Mouse (Mus musculus) liver, postnatal 0 days (tissue): ENCODE measurements around the gene Tgfbrap1. TPM values are rescaled to one million over a fixed set of nuclear protein-coding genes. Genes with fewer than 3 reads are reported as not detected.

ENCODE experiments used
- ATAC-seq: fragments of 200-750 bp; cut with Nextera tagmentation; 2 replicates; pipeline ENCODE4 v1.8.0; 2017; ENCODE audit warnings: mild to moderate bottlenecking, moderate library complexity
- DNase-seq: peaks from one replicate; pipeline ENCODE4 v3.0.0-alpha.2; 2016
- H3K27ac ChIP-seq: fragments of 300-500 bp; sonication (generic); 2 replicates; pipeline ENCODE4 v1.5.1; 2014; ENCODE audit warnings: antibody characterized with exemption, moderate library complexity, mild to moderate bottlenecking, low read depth
- H3K27me3 ChIP-seq: fragments of 300-500 bp; sonication (generic); 2 replicates; pipeline ENCODE4 v1.6.1; 2014; ENCODE audit warnings: low read length, control low read depth, mixed read lengths; ENCODE audit not compliant: insufficient read depth
- H3K36me3 ChIP-seq: fragments of 300-500 bp; sonication (generic); replicated peaks from 2 replicates; pipeline ENCODE4 v1.6.1; 2014; ENCODE audit warnings: mild to moderate bottlenecking, control low read depth, low read length, moderate library complexity, mixed read lengths; ENCODE audit not compliant: insufficient read depth
- H3K4me1 ChIP-seq: fragments of 300-500 bp; sonication (generic); 2 replicates; pipeline ENCODE4 v1.6.1; 2014; ENCODE audit warnings: antibody characterized with exemption, mild to moderate bottlenecking, control low read depth; ENCODE audit not compliant: insufficient read depth
- H3K4me2 ChIP-seq: fragments of 300-500 bp; sonication (generic); 2 replicates; pipeline ENCODE4 v1.6.1; 2014; ENCODE audit warnings: low read depth, mild to moderate bottlenecking, low read length, moderate library complexity, mixed read lengths
- H3K4me3 ChIP-seq: fragments of 300-500 bp; sonication (generic); 2 replicates; pipeline ENCODE4 v1.5.1; 2014; ENCODE audit warnings: low read depth, low read length
- H3K9ac ChIP-seq: fragments of 300-500 bp; sonication (generic); replicated peaks from 2 replicates; pipeline ENCODE4 v1.6.1; 2014; ENCODE audit warnings: mild to moderate bottlenecking, moderate library complexity
- H3K9me3 ChIP-seq: fragments of 300-500 bp; sonication (generic); 2 replicates; pipeline ENCODE4 v1.6.1; 2016; ENCODE audit warnings: mild to moderate bottlenecking, control low read depth, low read length, mixed read lengths
- CTCF ChIP-seq: sonication (generic); IDR thresholded peaks from 2 replicates; pipeline ENCODE4 v1.5.1; 2016; ENCODE audit warnings: antibody characterized with exemption, low read depth
- EP300 ChIP-seq: IDR thresholded peaks from 2 replicates; pipeline ENCODE4 v1.6.1; 2016; ENCODE audit warnings: antibody characterized with exemption, low read depth, mild to moderate bottlenecking
- WGBS: fragments of 180-500 bp; shearing (Covaris S2); extraction: QIAGEN DNeasy Blood & Tissue Kit; methylation state at CpG from one replicate; pipeline ENCODE4 v1.1.7; 2014; ENCODE audit not compliant: insufficient replicate concordance; 5-methylcytosine and 5-hydroxymethylcytosine counted together
- polyA plus RNA-seq: library from polyadenylated mRNA; unstranded; fragments of >200 nt; fragmentation: Nextera tagmentation; extraction: Ambion mirVana; gene quantifications from 2 replicates; pipeline ENCODE4 v1.2.1, GENCODE M21; 2015

Gene Tgfbrap1
- polyA plus RNA-seq, 1 experiment from 2014 or later = 2.6 TPM

DNA sequence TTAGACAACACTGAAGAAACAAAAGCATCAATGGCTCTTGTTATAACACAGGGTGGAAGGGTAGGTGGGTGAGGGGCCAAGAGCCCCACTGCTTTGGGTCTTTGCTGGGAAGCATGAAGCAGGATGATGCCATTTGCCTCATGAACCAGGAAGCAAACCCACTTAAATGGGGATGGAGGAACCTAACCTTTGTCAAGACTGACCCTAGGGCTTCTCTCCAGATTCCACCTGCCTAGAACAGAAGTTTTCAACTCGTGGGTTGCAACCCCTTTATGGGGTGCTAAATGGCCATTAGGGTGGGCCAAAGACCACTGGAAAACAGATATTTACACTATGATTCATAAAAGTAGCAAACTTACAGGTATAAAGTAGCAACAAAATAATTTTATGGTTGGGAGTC is 25.9 kb downstream of the Tgfbrap1 start:
- no peak for ATAC-seq
- Histone ChIP-seq H3K9ac (no peak overlapping the region), H3K27me3 (no peaks in the 10 kb centered on the region), H3K4me3 (no peak overlapping the region), H3K9me3 (no peaks in the 10 kb centered on the region), H3K36me3 (peaks cover 28% of the 10 kb centered on the region), H3K4me2 (no peak overlapping the region), H3K4me1 (no peaks in the 10 kb centered on the region), H3K27ac (no peak overlapping the region)
- TF ChIP-seq EP300 = no peak
- no peak for TF ChIP-seq CTCF
- no peak for DNase-seq
- WGBS = 52% methylated on average over 1 of the region's 1 CpGs

DNA sequence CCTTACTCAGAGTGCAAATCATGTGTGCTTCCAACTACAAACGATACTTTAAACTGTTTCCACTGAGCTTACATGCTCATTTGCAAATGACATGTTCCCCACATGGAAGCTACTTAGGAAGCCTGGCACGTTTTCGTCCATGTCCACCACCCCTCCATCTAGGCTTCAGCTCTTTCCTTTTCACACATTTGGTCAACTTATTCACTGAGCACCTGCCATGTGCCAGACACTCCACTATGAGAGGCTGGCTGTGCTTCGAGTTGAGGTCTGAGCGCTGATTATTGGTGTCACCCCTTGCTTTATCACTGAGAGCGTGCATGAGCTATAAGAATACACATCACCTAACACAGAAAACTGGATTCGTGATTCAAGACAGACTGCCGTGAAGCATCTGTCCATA is 26.4 kb downstream of the Tgfbrap1 start:
- no peaks in the 10 kb centered on the region for H3K9me3 ChIP-seq
- no peak overlapping the region for H3K9ac ChIP-seq
- no peaks in the 10 kb centered on the region for H3K4me1 ChIP-seq
- no peak overlapping the region for H3K4me3 ChIP-seq
- WGBS = 85% methylated on average over 8 of the region's 8 CpGs
- H3K27ac ChIP-seq = no peak overlapping the region
- ATAC-seq (no peak), DNase-seq (no peak)
- peaks cover 32% of the 10 kb centered on the region for H3K36me3 ChIP-seq
- no peaks in the 10 kb centered on the region for H3K27me3 ChIP-seq
- H3K4me2 ChIP-seq = no peak overlapping the region
- TF ChIP-seq CTCF = no peak
- no peak for TF ChIP-seq EP300

DNA sequence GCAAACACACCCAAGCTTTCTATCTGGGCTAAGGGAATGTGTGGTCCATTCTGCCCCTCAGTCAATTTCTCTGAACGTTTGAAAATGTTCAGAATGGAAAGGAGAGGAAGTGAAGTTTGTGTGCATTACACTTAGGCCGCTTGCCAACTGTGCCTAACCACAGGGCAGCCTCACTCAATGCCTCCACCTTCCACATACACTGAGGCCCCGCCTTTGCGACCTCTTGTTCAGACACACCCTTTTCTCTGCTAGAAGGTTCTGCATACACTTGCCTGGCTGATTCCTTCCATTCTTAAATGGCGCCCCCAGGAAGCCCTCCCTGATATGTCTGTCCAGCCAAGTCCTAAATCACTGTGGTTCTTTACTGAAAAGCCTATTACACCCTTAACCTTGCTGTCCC is 27.7 kb downstream of the Tgfbrap1 start:
- H3K27me3 ChIP-seq = no peaks in the 10 kb centered on the region
- ATAC-seq = no peak
- 42% methylated on average over 5 of the region's 5 CpGs for WGBS

DNA sequence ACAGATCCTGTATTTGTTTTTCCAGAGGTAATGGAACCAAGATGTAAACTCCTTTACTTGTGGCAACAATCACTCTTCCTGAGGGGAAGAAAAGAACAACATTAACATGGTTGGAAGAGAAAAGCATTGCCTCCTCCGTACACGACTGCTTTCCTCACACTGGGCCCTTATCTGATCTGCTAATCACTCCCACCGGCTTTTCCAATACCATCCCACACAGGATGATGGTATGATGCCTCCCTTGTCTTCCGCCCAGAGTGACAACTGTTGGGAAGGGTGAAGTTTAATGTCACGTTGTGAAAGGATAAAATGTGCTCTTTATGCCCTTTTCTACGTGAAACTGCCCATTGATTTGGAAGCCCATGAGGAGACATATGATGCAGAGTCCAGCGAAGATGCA is 30.9 kb downstream of the Tgfbrap1 start:
- Histone ChIP-seq H3K9ac (no peak overlapping the region), H3K9me3 (no peaks in the 10 kb centered on the region), H3K27me3 (no peaks in the 10 kb centered on the region), H3K36me3 (peaks cover 29% of the 10 kb centered on the region), H3K4me2 (no peak overlapping the region), H3K4me3 (no peak overlapping the region), H3K27ac (no peak overlapping the region), H3K4me1 (no peaks in the 10 kb centered on the region)
- 71% methylated on average over 7 of the region's 7 CpGs for WGBS
- ATAC-seq = no peak
- TF ChIP-seq CTCF = no peak
- TF ChIP-seq EP300 = no peak
- no peak for DNase-seq

More for the DNA sequence above, 27.7 kb downstream of the Tgfbrap1 start:
- no peak overlapping the region for H3K27ac ChIP-seq
- H3K9me3 ChIP-seq = no peaks in the 10 kb centered on the region
- H3K4me3 ChIP-seq = no peak overlapping the region
- peak; percentile 27 for DNase-seq
- H3K9ac ChIP-seq = no peak overlapping the region
- peaks cover 32% of the 10 kb centered on the region for H3K36me3 ChIP-seq
- H3K4me2 ChIP-seq = no peak overlapping the region
- no peaks in the 10 kb centered on the region for H3K4me1 ChIP-seq
- TF ChIP-seq EP300 (no peak), CTCF (no peak)

DNA sequence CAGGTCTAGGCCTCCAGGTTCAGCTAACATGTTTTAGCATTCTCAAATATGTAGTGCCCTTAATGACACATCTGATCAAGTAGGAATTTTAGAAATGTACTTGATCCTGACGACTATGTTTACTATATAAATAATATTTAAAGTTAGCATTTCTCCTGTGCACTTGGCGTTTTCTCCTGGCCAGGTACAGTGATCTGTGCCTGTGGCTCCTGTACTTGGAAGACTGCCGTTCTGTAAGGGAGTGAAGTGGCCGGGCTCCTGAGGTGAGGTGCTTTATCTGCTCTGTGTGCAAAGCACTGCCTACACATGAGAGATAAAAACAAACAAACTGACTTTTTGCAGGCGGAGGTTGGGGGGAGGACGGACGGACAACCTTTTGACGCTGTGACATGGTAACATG is 31.9 kb downstream of the Tgfbrap1 start:
- Histone ChIP-seq H3K4me1 (no peaks in the 10 kb centered on the region), H3K27me3 (no peaks in the 10 kb centered on the region), H3K27ac (no peak overlapping the region), H3K9me3 (no peaks in the 10 kb centered on the region), H3K9ac (no peak overlapping the region), H3K36me3 (peaks cover 27% of the 10 kb centered on the region), H3K4me2 (no peak overlapping the region), H3K4me3 (no peak overlapping the region)
- WGBS = 69% methylated on average over 8 of the region's 8 CpGs
- no peak for DNase-seq
- TF ChIP-seq EP300 (no peak), CTCF (no peak)
- no peak for ATAC-seq

DNA sequence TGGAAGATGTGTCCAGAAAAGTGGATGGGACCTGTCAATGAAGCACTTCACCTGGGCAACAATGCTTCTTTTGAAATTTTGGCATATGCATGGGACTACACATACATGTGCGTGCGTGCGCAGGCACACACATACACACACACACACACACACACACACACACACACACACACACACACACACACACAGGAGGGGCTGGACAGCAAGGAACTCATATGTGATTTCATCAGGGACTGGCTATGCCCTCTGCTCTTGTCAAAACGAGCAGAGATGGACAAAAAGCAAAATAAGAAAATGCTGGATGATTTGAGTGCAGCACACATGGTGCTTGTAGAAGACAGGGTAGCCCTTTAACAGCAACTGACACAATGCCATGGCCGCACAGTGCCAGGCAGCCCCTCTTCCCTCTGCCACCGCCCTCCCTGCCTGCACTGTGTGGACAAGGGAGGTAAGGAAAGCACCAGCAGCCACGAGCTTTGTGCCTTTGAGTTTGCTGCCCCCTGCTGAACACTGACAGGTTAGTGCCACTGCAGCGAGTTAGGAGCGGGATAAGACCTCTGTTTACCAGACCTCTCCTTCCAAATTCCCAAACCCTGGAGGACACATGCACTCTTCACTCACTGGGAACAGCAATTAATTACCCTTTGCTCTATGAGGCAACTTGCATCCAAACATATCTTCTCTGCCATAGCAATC is 32.7 kb downstream of the Tgfbrap1 start:
- H3K4me3 ChIP-seq = no peak overlapping the region
- no peaks in the 10 kb centered on the region for H3K9me3 ChIP-seq
- H3K36me3 ChIP-seq = peaks cover 32% of the 10 kb centered on the region
- no peak overlapping the region for H3K4me2 ChIP-seq
- no peak overlapping the region for H3K9ac ChIP-seq
- H3K27me3 ChIP-seq = no peaks in the 10 kb centered on the region
- H3K27ac ChIP-seq = no peak overlapping the region
- WGBS = 60% methylated on average over 9 of the region's 9 CpGs
- DNase-seq (peak; percentile 58), ATAC-seq (no peak)
- TF ChIP-seq CTCF (peak; percentile 79), EP300 (no peak)
- H3K4me1 ChIP-seq = no peaks in the 10 kb centered on the region

DNA sequence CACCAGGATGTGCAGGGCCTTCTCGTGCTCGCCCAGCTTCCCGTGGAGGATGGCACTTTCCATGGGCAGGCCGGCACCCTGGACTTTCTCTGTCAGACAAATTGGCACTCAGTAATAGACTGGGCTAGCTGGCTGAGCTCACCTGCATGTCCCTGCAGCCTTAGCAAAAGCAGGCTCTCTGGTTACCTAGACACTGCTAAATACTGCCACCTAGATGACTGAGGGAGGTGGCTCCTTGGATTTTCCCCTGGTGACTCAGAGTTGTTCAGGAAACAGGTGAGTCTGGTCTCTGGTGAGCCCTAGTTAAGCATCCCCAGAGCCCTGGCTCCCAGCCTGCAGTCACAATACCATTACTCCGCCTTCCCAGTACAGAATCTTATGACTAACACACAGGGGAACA is 46.5 kb downstream of the Tgfbrap1 start:
- H3K27me3 ChIP-seq = no peaks in the 10 kb centered on the region

More for the DNA sequence above, 46.5 kb downstream of the Tgfbrap1 start:
- Histone ChIP-seq H3K27ac (no peak overlapping the region), H3K4me2 (no peak overlapping the region), H3K9ac (no peak overlapping the region), H3K36me3 (peaks cover 37% of the 10 kb centered on the region), H3K4me1 (no peaks in the 10 kb centered on the region), H3K9me3 (no peaks in the 10 kb centered on the region), H3K4me3 (no peak overlapping the region)
- no peak for ATAC-seq
- TF ChIP-seq EP300 = no peak
- no peak for TF ChIP-seq CTCF
- no peak for DNase-seq
- 91% methylated on average over 5 of the region's 5 CpGs for WGBS
